Mouse (Mus musculus): Measurements from ENCODE around the gene Tac4. TPM values are rescaled to one million over a fixed set of nuclear protein-coding genes. Genes with fewer than 3 reads are reported as not detected.

The Tac4 gene
- polyA plus RNA-seq, 2 experiments = 0.08 TPM; not detected in 1

DNA sequence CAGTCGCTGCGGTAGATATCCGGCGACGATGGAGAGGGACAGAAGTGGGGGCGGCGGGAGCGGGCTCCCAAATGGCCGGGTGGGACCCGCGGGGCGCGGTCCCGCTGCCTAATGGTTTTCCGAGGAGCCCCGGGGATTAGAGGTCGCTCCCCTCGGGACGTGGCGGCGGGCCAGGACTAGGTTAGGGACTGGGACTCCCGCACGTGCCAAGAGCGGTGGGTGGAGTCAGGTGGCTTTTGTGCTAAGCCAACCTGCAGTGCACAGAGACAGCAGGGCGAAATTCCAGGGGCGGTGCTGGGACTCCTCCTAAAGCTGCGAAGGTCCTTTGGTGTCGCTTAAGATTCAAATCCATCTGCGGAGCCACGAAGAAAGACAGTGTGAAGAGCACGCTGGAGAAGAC lies 37.9 kb upstream of the Tac4 start:
- ATAC-seq (ENCODE audit: low FRiP score, low read depth) (no peak), DNase-seq (ENCODE audit: low spot score) (peak; percentile 39)
- no peaks in the 10 kb centered on the region for H3K9me3 ChIP-seq (ENCODE audit: control insufficient read depth, low read length)
- peak overlapping the region; percentile 49 for H3K4me2 ChIP-seq (replicated peaks; ENCODE audit: low read depth, low read length, severe bottlenecking)
- H3K4me1 ChIP-seq (ENCODE audit: control insufficient read depth, insufficient read depth, low read length) = peaks cover 14% of the 10 kb centered on the region
- H3K36me3 ChIP-seq (ENCODE audit: control insufficient read depth, insufficient read depth, low read length) = no peaks in the 10 kb centered on the region
- H3K9ac ChIP-seq (ENCODE audit: low read depth, low read length, severe bottlenecking) = no peak overlapping the region
- TF ChIP-seq POLR2A (IDR thresholded peaks at IDR 0.05; ENCODE audit: borderline replicate concordance, extremely low read depth, insufficient read depth, insufficient read length) = no peak
- no peak overlapping the region for H3K27ac ChIP-seq (replicated peaks; ENCODE audit: low read depth, low read length)
- peaks cover 19% of the 10 kb centered on the region for H3K27me3 ChIP-seq (ENCODE audit: control insufficient read depth, insufficient read depth, low read length)
- peak overlapping the region; percentile 25 for H3K4me3 ChIP-seq (replicated peaks; ENCODE audit: low read length)
- WGBS = under 1% methylated on average over 29 of the region's 31 CpGs

DNA sequence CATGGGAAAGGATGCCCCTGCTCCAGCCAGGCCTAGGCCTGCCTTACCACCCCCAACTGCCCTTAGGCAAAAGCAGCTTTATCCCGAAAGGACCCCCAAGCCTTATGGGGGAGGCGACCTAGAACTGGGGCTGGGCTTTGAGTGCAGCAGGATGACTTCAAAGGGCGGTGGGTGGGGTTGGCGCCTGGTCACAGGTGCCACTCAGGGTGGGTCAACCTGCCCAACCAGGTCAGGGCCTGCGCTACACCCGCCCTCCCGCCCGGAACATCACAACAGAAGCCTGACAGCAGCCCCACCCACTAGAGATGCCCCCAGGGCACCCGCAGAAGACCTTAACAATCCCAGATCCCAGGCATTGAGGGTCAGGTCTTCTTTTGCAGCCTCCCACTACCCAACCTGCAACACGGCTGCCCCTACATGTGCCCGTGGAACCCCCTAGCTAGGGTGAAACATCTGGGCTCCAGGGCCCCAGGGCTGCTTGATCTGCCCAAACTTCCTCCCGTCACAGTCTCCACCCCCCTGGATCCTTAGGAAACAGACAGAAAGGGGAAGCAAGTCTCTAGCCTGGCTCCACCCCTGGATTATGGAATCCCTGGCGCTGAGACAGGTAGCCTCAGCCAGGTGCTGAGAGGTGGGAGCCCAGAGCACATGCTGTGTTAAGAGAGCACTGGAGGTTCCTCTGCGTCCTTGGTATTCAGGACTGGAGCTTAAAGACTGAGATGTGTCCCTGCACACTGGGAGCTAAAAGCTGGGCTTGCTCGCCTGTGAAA lies 37.0 kb upstream of the Tac4 start:
- no peak for TF ChIP-seq POLR2A (IDR thresholded peaks at IDR 0.05; ENCODE audit: borderline replicate concordance, extremely low read depth, insufficient read depth, insufficient read length)

DNA sequence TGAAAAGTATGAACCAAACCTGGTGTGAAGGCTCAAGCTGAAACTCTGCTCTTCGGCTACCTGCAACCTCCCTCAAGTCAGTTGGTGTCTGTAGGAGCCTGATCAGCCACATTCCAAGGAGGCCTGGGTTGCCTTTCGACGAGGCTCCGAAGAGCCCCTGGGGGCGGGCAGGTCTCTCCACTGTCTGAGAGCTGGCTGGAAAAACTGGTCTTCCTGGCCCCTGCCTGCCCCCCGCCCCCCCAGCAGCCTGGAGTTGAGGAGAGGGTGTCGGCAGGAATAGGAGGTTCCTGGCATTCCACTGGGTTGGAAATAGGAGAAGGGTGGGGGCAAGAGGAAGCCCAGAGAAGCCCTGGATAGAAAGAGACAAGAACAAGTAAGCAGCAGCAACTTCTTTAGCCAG lies 35.9 kb upstream of the Tac4 start:
- no peak overlapping the region for H3K4me3 ChIP-seq (replicated peaks; ENCODE audit: low read length)
- H3K4me1 ChIP-seq (ENCODE audit: control insufficient read depth, insufficient read depth, low read length) = peaks cover 14% of the 10 kb centered on the region
- no peak overlapping the region for H3K27ac ChIP-seq (replicated peaks; ENCODE audit: low read depth, low read length)
- ATAC-seq (ENCODE audit: low FRiP score, low read depth) (0 out of 2 replicates have a peak, but pooled peaks have one; percentile 25), DNase-seq (ENCODE audit: low spot score) (peak; percentile 60)
- TF ChIP-seq POLR2A (IDR thresholded peaks at IDR 0.05; ENCODE audit: borderline replicate concordance, extremely low read depth, insufficient read depth, insufficient read length) = no peak
- no peaks in the 10 kb centered on the region for H3K9me3 ChIP-seq (ENCODE audit: control insufficient read depth, low read length)
- H3K9ac ChIP-seq (ENCODE audit: low read depth, low read length, severe bottlenecking) = no peak overlapping the region
- H3K27me3 ChIP-seq (ENCODE audit: control insufficient read depth, insufficient read depth, low read length) = peaks cover 19% of the 10 kb centered on the region
- no peaks in the 10 kb centered on the region for H3K36me3 ChIP-seq (ENCODE audit: control insufficient read depth, insufficient read depth, low read length)
- WGBS = 18% methylated on average over 7 of the region's 7 CpGs
- H3K4me2 ChIP-seq (replicated peaks; ENCODE audit: low read depth, low read length, severe bottlenecking) = no peak overlapping the region

More for the DNA sequence above, 37.0 kb upstream of the Tac4 start:
- DNase-seq (ENCODE audit: low spot score) (peak; percentile 31), ATAC-seq (ENCODE audit: low FRiP score, low read depth) (no peak)
- H3K36me3 ChIP-seq (ENCODE audit: control insufficient read depth, insufficient read depth, low read length) = no peaks in the 10 kb centered on the region
- H3K4me2 ChIP-seq (replicated peaks; ENCODE audit: low read depth, low read length, severe bottlenecking) = peak overlapping the region; percentile 49
- H3K4me3 ChIP-seq (replicated peaks; ENCODE audit: low read length) = peak overlapping the region; percentile 25; the same call in 1 of the 2 replicates
- no peak overlapping the region for H3K27ac ChIP-seq (replicated peaks; ENCODE audit: low read depth, low read length)
- H3K9me3 ChIP-seq (ENCODE audit: control insufficient read depth, low read length) = no peaks in the 10 kb centered on the region
- H3K27me3 ChIP-seq (ENCODE audit: control insufficient read depth, insufficient read depth, low read length) = peaks cover 19% of the 10 kb centered on the region
- 11% methylated on average over 14 of the region's 15 CpGs for WGBS
- H3K4me1 ChIP-seq (ENCODE audit: control insufficient read depth, insufficient read depth, low read length) = peaks cover 14% of the 10 kb centered on the region
- no peak overlapping the region for H3K9ac ChIP-seq (ENCODE audit: low read depth, low read length, severe bottlenecking)

DNA sequence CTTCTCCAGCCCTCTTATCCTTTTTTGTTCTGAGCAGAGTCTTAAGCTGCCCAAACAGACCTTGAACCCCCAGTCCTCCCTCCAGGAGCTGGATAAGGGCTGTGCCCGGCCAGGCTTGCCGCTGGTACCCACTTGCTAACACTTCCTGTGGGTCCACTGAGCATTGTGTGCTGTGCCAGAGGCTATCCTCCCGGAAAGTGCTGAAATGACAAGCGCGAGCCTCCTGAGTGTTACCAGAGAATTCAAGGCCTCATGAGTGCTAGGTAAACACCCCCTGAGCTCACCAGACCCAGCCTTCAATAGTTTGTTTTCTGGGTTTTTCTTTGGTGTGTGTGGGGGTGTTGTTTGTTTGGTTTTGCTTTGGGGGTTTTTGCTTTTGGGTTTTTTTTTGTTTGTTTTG lies 33.9 kb upstream of the Tac4 start:
- DNase-seq (ENCODE audit: low spot score) = no peak

DNA sequence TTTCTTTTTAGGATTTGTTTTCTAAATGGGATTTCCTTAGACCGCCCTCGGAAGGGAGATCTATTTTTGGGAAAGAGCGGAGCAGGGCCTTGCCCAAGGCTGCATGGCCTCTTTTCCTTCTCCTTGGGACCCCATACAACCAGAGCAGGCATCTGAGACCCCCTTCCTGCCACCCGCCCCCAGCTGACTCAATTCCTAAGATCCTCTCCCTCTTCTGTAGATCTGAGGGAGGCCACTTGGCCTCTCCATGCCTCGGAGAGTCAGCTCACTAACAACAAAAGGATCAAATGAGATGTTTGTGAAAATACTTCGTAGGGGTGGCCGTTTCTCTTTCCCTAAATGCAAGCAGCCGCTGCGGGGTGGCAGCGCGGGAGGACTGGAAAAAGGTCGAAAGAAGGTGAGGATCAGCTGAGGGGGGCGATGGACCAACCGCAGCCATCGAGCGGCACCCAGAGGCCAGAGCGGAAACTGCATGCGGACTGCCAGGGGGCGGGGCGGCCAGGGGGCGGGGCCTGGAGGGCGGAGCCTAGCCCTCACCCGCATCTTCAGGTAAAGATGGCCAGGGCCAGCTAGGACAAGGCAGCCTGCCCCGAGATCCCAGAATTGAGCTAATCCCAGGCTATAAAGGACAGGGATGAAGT lies 29.5 kb upstream of the Tac4 start:
- TF ChIP-seq POLR2A (IDR thresholded peaks at IDR 0.05; ENCODE audit: borderline replicate concordance, extremely low read depth, insufficient read depth, insufficient read length) = no peak
- Histone ChIP-seq H3K4me2 (replicated peaks; ENCODE audit: low read depth, low read length, severe bottlenecking) (peak overlapping the region; percentile 37; the same call in 1 of the 2 replicates), H3K9ac (ENCODE audit: low read depth, low read length, severe bottlenecking) (no peak overlapping the region), H3K9me3 (ENCODE audit: control insufficient read depth, low read length) (no peaks in the 10 kb centered on the region), H3K4me3 (replicated peaks; ENCODE audit: low read length) (0 out of 2 replicates have a peak overlapping the region, but pooled peaks have one; percentile 15), H3K27me3 (ENCODE audit: control insufficient read depth, insufficient read depth, low read length) (no peaks in the 10 kb centered on the region), H3K4me1 (ENCODE audit: control insufficient read depth, insufficient read depth, low read length) (no peaks in the 10 kb centered on the region; the same call in 1 of the 2 replicates), H3K27ac (replicated peaks; ENCODE audit: low read depth, low read length) (no peak overlapping the region), H3K36me3 (ENCODE audit: control insufficient read depth, insufficient read depth, low read length) (no peaks in the 10 kb centered on the region)
- ATAC-seq (ENCODE audit: low FRiP score, low read depth) (peak; percentile 76; the same call in 1 of the 2 replicates), DNase-seq (ENCODE audit: low spot score) (peak; percentile 63)
- WGBS = 12% methylated on average over 23 of the region's 24 CpGs

More for the DNA sequence above, 33.9 kb upstream of the Tac4 start:
- TF ChIP-seq POLR2A (IDR thresholded peaks at IDR 0.05; ENCODE audit: borderline replicate concordance, extremely low read depth, insufficient read depth, insufficient read length) = no peak
- Histone ChIP-seq H3K4me2 (replicated peaks; ENCODE audit: low read depth, low read length, severe bottlenecking) (no peak overlapping the region), H3K9ac (ENCODE audit: low read depth, low read length, severe bottlenecking) (no peak overlapping the region), H3K36me3 (ENCODE audit: control insufficient read depth, insufficient read depth, low read length) (no peaks in the 10 kb centered on the region), H3K4me3 (replicated peaks; ENCODE audit: low read length) (no peak overlapping the region), H3K9me3 (ENCODE audit: control insufficient read depth, low read length) (no peaks in the 10 kb centered on the region), H3K4me1 (ENCODE audit: control insufficient read depth, insufficient read depth, low read length) (peaks cover 14% of the 10 kb centered on the region), H3K27me3 (ENCODE audit: control insufficient read depth, insufficient read depth, low read length) (peaks cover 15% of the 10 kb centered on the region), H3K27ac (replicated peaks; ENCODE audit: low read depth, low read length) (no peak overlapping the region)
- ATAC-seq (ENCODE audit: low FRiP score, low read depth) = no peak
- WGBS = 37% methylated on average over 5 of the region's 5 CpGs

All from limb, embryonic 14.5 days (tissue).